Mouse (Mus musculus) kidney, postnatal 0 days (tissue): ENCODE results near the gene Vwa3b. TPM values are rescaled to one million over a fixed set of nuclear protein-coding genes. Genes with fewer than 3 reads are reported as not detected.
A peak's percentile ranks its signal among the peaks of the same experiment; 100 is the strongest.

Source experiments
- ATAC-seq: fragments of 200-750 bp; cut with Nextera tagmentation; replicated peaks from 2 replicates; pipeline ENCODE4 v1.8.0; 2017; ENCODE audit warnings: low read depth, moderate number of reproducible peaks, moderate TSS enrichment, moderate library complexity; ENCODE audit not compliant: low FRiP score
- DNase-seq: peaks from one replicate; pipeline ENCODE4 v3.0.0-alpha.2; 2016; ENCODE audit warnings: low spot score
- H3K27ac ChIP-seq: fragments of 300-500 bp; sonication (generic); 2 replicates; pipeline ENCODE4 v1.5.1; 2014; ENCODE audit warnings: mild to moderate bottlenecking
- H3K27me3 ChIP-seq: fragments of 300-500 bp; sonication (generic); 2 replicates; pipeline ENCODE4 v1.6.1; 2014; ENCODE audit warnings: low read length, mixed read lengths; ENCODE audit not compliant: insufficient read depth
- H3K36me3 ChIP-seq: fragments of 300-500 bp; sonication (generic); 2 replicates; pipeline ENCODE4 v1.6.1; 2014; ENCODE audit warnings: low read length, mixed read lengths; ENCODE audit not compliant: insufficient read depth
- H3K4me1 ChIP-seq: fragments of 300-500 bp; sonication (generic); replicated peaks from 2 replicates; pipeline ENCODE4 v1.6.1; 2014; ENCODE audit warnings: antibody characterized with exemption, low read length, mixed read lengths; ENCODE audit not compliant: insufficient read depth
- H3K4me2 ChIP-seq: fragments of 300-500 bp; sonication (generic); 2 replicates; pipeline ENCODE4 v1.6.1; 2014; ENCODE audit warnings: mild to moderate bottlenecking, low read length, moderate library complexity, mixed read lengths
- H3K4me3 ChIP-seq: fragments of 300-500 bp; sonication (generic); replicated peaks from 2 replicates; pipeline ENCODE4 v1.5.1; 2014; ENCODE audit warnings: low read depth, low read length
- H3K9ac ChIP-seq: fragments of 300-500 bp; sonication (generic); 2 replicates; pipeline ENCODE4 v1.6.1; 2014; ENCODE audit warnings: low read depth, low read length
- H3K9me3 ChIP-seq: fragments of 300-500 bp; sonication (generic); replicated peaks from 2 replicates; pipeline ENCODE4 v1.6.1; 2016; ENCODE audit warnings: low read length, inconsistent platforms, mixed read lengths
- CTCF ChIP-seq: IDR thresholded peaks from 2 replicates; pipeline ENCODE4 v1.5.1; 2016; ENCODE audit warnings: antibody characterized with exemption, low read depth, mild to moderate bottlenecking, moderate library complexity
- WGBS: fragments of 180-500 bp; shearing (Covaris S2); extraction: QIAGEN DNeasy Blood & Tissue Kit; methylation state at CpG from one replicate; pipeline ENCODE4 v1.1.7; 2014; 5-methylcytosine and 5-hydroxymethylcytosine counted together
- polyA plus RNA-seq: library from polyadenylated mRNA; unstranded; fragments of >200 nt; fragmentation: Nextera tagmentation; extraction: Ambion mirVana; gene quantifications from 2 replicates; pipeline ENCODE4 v1.2.1, GENCODE M21; 2015

Gene Vwa3b
- polyA plus RNA-seq, 1 experiment from 2014 or later = 0.24 TPM

DNA sequence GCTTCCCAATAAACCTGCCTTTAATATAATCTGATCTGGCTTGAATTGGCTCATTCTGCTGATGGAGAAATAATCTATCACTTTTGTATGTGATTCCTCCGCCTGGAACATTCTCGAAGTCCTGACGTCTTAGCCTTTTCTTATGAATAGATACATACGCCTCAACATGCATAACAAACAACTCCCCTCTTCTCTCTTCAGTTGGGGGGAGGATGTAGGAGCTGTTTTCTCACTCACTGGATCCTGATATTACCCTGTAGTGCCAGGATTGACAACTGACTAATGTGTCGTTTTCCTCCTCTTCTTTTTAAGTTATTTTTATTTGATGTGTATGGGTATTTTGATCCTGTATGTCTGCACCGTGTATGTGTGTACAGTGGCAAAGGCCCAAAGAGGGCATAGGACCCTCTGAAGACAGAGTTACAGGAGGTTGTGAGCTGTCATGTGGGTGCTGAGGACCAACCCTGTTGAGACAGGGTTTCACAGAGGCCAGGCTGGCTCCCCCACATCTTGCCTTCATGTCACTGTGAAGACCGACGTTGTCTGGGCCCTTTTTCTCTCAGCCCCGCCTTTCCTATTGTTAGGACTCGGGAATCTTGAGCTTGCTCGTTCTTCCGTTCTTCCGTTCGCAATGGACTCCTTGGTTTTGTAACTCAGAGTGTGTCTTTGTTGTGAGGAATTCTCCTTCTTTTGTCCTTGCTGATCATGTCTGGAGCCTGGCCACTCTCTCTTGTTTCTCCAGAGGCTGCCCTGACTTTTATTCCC, 39.8 kb upstream of the Vwa3b start:
- Histone ChIP-seq H3K27ac (no peak overlapping the region), H3K4me3 (no peak overlapping the region), H3K9ac (no peak overlapping the region), H3K4me1 (no peaks in the 10 kb centered on the region), H3K27me3 (no peaks in the 10 kb centered on the region), H3K36me3 (no peaks in the 10 kb centered on the region), H3K9me3 (no peaks in the 10 kb centered on the region), H3K4me2 (no peak overlapping the region)
- 72% methylated on average over 14 of the region's 14 CpGs for WGBS
- TF ChIP-seq CTCF = no peak
- DNase-seq (no peak), ATAC-seq (no peak)

- no peak for DNase-seq
- no peaks in the 10 kb centered on the region for H3K4me1 ChIP-seq
- no peak for ATAC-seq
- H3K36me3 ChIP-seq = no peaks in the 10 kb centered on the region
- H3K9ac ChIP-seq = no peak overlapping the region
- no peaks in the 10 kb centered on the region for H3K9me3 ChIP-seq
- 84% methylated on average over 10 of the region's 10 CpGs for WGBS
- H3K27ac ChIP-seq = no peak overlapping the region
- TF ChIP-seq CTCF = no peak
- no peak overlapping the region for H3K4me2 ChIP-seq
- H3K4me3 ChIP-seq = no peak overlapping the region
- no peaks in the 10 kb centered on the region for H3K27me3 ChIP-seq
Measured at GRCm38 (mm10) chr1:36987172-36988148, 38.9 kb upstream of the Vwa3b start.

DNA sequence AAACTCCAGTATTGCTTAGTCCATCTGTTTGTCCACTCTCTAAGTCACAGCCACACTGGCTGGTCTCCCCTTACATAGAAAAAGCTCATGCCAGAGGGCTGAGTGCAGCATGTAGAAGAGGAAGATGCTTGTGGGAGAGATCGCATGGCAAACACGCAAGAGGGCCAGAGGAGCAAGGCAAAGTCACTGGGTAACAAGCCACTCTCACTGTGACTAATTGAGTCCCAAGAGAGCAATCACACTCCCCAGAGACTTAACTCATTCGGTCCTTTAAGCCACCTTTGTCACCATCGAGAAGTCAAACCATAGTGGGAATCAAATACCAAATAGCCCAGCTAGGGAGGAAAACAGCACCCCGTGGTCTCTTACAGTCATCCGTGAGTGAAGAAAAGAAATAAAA, 38.2 kb upstream of the Vwa3b start:
- Histone ChIP-seq H3K4me2 (no peak overlapping the region), H3K36me3 (no peaks in the 10 kb centered on the region), H3K4me3 (no peak overlapping the region), H3K9me3 (no peaks in the 10 kb centered on the region), H3K4me1 (no peaks in the 10 kb centered on the region), H3K27ac (no peak overlapping the region), H3K9ac (no peak overlapping the region), H3K27me3 (no peaks in the 10 kb centered on the region)
- no peak for TF ChIP-seq CTCF
- 70% methylated on average over 6 of the region's 6 CpGs for WGBS
- DNase-seq (no peak), ATAC-seq (no peak)

DNA sequence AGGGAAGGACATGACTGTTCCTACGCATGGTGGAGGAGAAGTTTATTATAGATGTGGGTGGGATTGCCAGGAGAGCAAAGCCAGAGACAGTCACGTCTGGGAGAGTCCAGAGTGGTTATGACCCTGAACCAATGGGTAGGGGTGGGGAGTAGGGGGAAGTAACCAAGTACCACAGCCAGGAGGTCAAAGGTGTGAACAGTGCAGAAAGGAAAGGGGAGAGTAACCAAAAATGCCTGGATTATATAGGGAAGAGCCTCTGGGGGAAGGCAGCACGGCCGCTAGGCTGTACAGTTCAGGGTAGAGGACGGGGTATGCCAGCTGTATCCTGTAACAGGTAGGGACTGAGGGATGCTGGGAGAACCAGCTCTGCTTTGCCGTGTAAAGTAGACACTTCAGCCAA, 37.8 kb upstream of the Vwa3b start:
- ATAC-seq (no peak), DNase-seq (no peak)
- H3K9ac ChIP-seq = no peak overlapping the region
- no peak overlapping the region for H3K4me3 ChIP-seq
- no peaks in the 10 kb centered on the region for H3K36me3 ChIP-seq
- no peaks in the 10 kb centered on the region for H3K4me1 ChIP-seq
- H3K27ac ChIP-seq = no peak overlapping the region
- WGBS = 56% methylated on average over 6 of the region's 6 CpGs
- no peak overlapping the region for H3K4me2 ChIP-seq
- TF ChIP-seq CTCF = no peak
- no peaks in the 10 kb centered on the region for H3K27me3 ChIP-seq
- no peaks in the 10 kb centered on the region for H3K9me3 ChIP-seq

- H3K9me3 ChIP-seq = no peaks in the 10 kb centered on the region
- no peak overlapping the region for H3K27ac ChIP-seq
- H3K4me2 ChIP-seq = no peak overlapping the region
- no peak for TF ChIP-seq CTCF
- H3K27me3 ChIP-seq = no peaks in the 10 kb centered on the region
- no peak overlapping the region for H3K4me3 ChIP-seq
- no peak overlapping the region for H3K9ac ChIP-seq
- H3K36me3 ChIP-seq = no peaks in the 10 kb centered on the region
- no peak for DNase-seq
- WGBS = 89% methylated on average over 5 of the region's 5 CpGs
- no peaks in the 10 kb centered on the region for H3K4me1 ChIP-seq
- ATAC-seq = no peak
Measured at GRCm38 (mm10) chr1:36994296-36994695, 32.1 kb upstream of the Vwa3b start.

DNA sequence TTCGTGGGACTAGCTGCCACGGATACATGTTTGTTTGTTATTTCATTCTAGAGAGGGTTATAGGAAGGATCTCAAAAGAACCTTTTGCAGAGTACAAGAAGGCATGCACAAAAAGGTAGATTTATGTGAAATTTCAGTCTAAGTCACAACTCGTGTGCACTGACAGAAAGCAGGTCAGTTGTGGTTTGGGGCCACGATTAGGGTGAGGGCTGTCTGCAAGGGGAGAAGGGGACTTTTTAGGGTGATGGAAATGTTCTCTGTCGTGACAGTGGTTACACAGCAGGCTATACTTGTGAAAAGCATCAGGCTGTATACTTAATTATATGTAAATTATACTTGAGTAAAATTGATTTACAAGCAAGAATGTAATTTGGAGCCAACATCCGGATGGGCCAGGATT, 30.6 kb upstream of the Vwa3b start:
- Histone ChIP-seq H3K9me3 (no peaks in the 10 kb centered on the region), H3K4me3 (no peak overlapping the region), H3K9ac (no peak overlapping the region), H3K27ac (peak overlapping the region; percentile 63), H3K4me2 (no peak overlapping the region), H3K36me3 (no peaks in the 10 kb centered on the region), H3K27me3 (no peaks in the 10 kb centered on the region), H3K4me1 (no peaks in the 10 kb centered on the region)
- DNase-seq = peak; percentile 70
- no peak for TF ChIP-seq CTCF
- no peak for ATAC-seq
- WGBS = 42% methylated on average over 6 of the region's 6 CpGs
